Mouse (Mus musculus) midbrain, embryonic 12.5 days (tissue): ENCODE results near the gene Sycn. TPM values are rescaled to one million over a fixed set of nuclear protein-coding genes. Genes with fewer than 3 reads are reported as not detected.
"Not testable (repeated sequence)": the region's sequence is repeated elsewhere in the genome, so short reads cannot be mapped to it uniquely, and the experiment has no call there.

ENCODE experiments used
- ATAC-seq: fragments of 200-750 bp; cut with Nextera tagmentation; 2 replicates; pipeline ENCODE4 v1.8.0; 2017; ENCODE audit warnings: low read depth, moderate TSS enrichment, moderate library complexity; ENCODE audit not compliant: low FRiP score
- H3K27ac ChIP-seq: fragments of 300-500 bp; sonication (generic); replicated peaks from 2 replicates; pipeline ENCODE4 v1.5.1; 2016; ENCODE audit warnings: mild to moderate bottlenecking
- H3K27me3 ChIP-seq: fragments of 300-500 bp; sonication (generic); 2 replicates; pipeline ENCODE4 v1.6.1; 2016; ENCODE audit warnings: mild to moderate bottlenecking
- H3K36me3 ChIP-seq: fragments of 300-500 bp; sonication (generic); 2 replicates; pipeline ENCODE4 v1.6.1; 2016
- H3K4me1 ChIP-seq: fragments of 300-500 bp; sonication (generic); 2 replicates; pipeline ENCODE4 v1.6.1; 2016
- H3K4me2 ChIP-seq: fragments of 300-500 bp; sonication (generic); replicated peaks from 2 replicates; pipeline ENCODE4 v1.6.1; 2016; ENCODE audit warnings: mild to moderate bottlenecking, moderate library complexity
- H3K4me3 ChIP-seq: fragments of 300-500 bp; sonication (generic); 2 replicates; pipeline ENCODE4 v1.5.1; 2016; ENCODE audit warnings: mild to moderate bottlenecking
- H3K9ac ChIP-seq: fragments of 300-500 bp; sonication (generic); replicated peaks from 2 replicates; pipeline ENCODE4 v1.6.1; 2016; ENCODE audit warnings: mild to moderate bottlenecking, moderate library complexity
- H3K9me3 ChIP-seq: fragments of 300-500 bp; sonication (generic); 2 replicates; pipeline ENCODE4 v1.6.1; 2016; ENCODE audit warnings: mild to moderate bottlenecking
- WGBS: fragments of 180-500 bp; shearing (Covaris S2); methylation state at CpG from one replicate; pipeline ENCODE4 v1.1.7; 2016; 5-methylcytosine and 5-hydroxymethylcytosine counted together
- polyA plus RNA-seq: library from polyadenylated mRNA; unstranded; fragments of >200 nt; fragmentation: Nextera tagmentation; extraction: Ambion mirVana; gene quantifications from 2 replicates; pipeline ENCODE4 v1.2.1, GENCODE M21; 2016

Sycn gene
- polyA plus RNA-seq: not detected in 2 replicates

DNA sequence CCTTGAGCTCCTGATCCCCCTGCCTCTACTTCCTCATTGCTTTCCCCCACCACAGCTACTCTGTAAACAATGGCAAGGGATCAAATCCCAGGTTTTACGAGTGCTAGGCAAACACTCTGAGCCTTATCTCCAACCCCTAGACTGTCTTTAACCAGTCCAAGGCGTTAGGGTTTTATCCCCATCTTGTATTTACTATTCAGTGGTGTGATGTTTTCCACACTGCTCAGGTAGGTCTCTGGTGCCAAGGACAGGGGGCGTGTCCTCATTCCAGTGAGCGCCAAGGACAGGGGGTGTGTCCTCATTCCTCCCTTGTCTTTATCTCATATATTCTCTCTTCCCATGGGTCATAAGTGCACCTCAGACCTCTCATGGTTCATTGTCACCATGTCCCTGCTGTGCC lies at the start of gene Sycn:
Gene Sycn (plus strand): TSS at position 360 of the 400 bp plus-strand sequence.
- no peak within 1 kb of the TSS for H3K4me2 ChIP-seq
- H3K9ac ChIP-seq: no peak within 1 kb of the TSS
- H3K27me3 ChIP-seq: peaks cover 29% of the 10 kb centered on the region
- peaks cover 7% of the 10 kb centered on the region for H3K4me1 ChIP-seq
- WGBS: 80% methylated on average over 4 of the region's 4 CpGs
- H3K9me3 ChIP-seq: no peaks in the 10 kb centered on the region
- no peaks in the 10 kb centered on the region for H3K36me3 ChIP-seq
- no peak within 1 kb of the TSS for H3K4me3 ChIP-seq
- no peak for ATAC-seq
- H3K27ac ChIP-seq: no peak within 1 kb of the TSS

DNA sequence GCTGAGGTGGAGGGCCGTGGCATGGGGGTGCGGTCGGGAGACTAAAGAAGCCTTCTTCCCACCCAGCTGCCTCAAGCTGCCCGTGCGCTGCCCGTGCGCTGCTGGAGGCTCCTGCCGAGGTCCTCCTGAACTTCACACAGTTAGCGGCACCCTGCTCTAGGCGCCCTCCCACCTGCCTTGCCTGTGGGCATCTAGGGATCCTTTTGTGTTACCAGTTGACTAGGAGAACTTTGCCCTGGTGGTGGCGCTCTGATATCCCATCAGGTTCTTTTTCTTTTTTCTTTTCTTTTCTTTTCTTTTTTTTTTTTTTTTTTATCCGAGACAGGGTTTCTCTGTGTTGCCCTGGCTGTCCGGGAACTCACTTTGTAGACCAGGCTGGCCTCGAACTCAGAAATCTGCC lies 49.8 kb upstream of the Sycn start:
- Histone ChIP-seq H3K4me3 (no peak overlapping the region), H3K4me1 (peaks cover 16% of the 10 kb centered on the region), H3K9ac (no peak overlapping the region), H3K36me3 (no peaks in the 10 kb centered on the region), H3K27me3 (peaks cover 57% of the 10 kb centered on the region), H3K9me3 (no peaks in the 10 kb centered on the region), H3K4me2 (no peak overlapping the region), H3K27ac (no peak overlapping the region)
- no peak for ATAC-seq
- WGBS: 35% methylated on average over 14 of the region's 14 CpGs

DNA sequence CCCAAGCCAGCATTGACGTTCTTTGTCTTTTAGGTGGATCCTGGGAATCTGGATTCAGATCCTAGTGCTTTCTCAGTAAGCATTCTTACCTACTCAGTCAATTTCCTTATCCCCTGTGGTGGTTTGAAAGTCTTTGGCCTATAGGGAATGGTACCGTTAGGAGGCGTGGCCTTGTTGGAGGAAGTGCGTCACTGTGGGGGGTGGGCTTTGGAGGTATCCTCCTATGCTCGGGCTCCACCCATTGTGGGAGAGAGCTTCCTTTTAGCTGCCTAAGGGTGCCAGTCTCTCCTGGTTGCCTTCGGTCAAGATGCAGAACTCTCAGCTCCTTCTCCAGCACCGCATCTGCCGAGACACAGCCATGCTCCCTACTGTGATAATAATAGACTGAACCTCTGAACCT lies 48.4 kb upstream of the Sycn start:
- no peak overlapping the region for H3K9ac ChIP-seq
- no peaks in the 10 kb centered on the region for H3K9me3 ChIP-seq
- H3K4me3 ChIP-seq: no peak overlapping the region
- peaks cover 16% of the 10 kb centered on the region for H3K4me1 ChIP-seq
- H3K27me3 ChIP-seq: peaks cover 55% of the 10 kb centered on the region
- 91% methylated on average over 8 of the region's 8 CpGs for WGBS
- no peaks in the 10 kb centered on the region for H3K36me3 ChIP-seq
- no peak overlapping the region for H3K27ac ChIP-seq
- no peak for ATAC-seq
- H3K4me2 ChIP-seq: no peak overlapping the region

DNA sequence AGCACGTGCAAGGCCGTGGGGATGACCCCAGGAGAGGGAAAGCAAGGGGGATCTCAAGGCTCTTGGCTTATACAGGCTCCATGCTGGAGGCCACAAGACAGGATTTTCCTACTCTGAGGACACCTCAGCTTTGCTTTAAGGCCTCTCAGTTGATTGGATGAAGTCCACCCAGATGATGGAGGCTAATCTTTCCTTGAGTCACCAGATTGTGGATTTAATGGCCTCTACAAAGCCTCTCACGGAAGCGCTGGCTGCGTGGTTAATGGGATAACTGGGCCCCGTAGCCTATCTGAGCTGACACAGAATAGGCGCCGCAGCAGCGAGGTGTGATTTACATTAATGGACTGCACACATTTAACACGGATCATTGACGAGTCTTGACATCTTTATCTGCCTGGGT lies 45.3 kb upstream of the Sycn start:
- 27% methylated on average over 11 of the region's 11 CpGs for WGBS
- Histone ChIP-seq H3K27me3 (peaks cover 37% of the 10 kb centered on the region; the same call in 1 of the 2 replicates), H3K27ac (0 out of 2 replicates have a peak overlapping the region, but pooled peaks have one; percentile 56), H3K9ac (no peak overlapping the region), H3K4me2 (0 out of 2 replicates have a peak overlapping the region, but pooled peaks have one; percentile 11), H3K4me1 (peaks cover 10% of the 10 kb centered on the region), H3K36me3 (no peaks in the 10 kb centered on the region), H3K4me3 (no peak overlapping the region), H3K9me3 (no peaks in the 10 kb centered on the region)
- peak; percentile 77 for ATAC-seq

DNA sequence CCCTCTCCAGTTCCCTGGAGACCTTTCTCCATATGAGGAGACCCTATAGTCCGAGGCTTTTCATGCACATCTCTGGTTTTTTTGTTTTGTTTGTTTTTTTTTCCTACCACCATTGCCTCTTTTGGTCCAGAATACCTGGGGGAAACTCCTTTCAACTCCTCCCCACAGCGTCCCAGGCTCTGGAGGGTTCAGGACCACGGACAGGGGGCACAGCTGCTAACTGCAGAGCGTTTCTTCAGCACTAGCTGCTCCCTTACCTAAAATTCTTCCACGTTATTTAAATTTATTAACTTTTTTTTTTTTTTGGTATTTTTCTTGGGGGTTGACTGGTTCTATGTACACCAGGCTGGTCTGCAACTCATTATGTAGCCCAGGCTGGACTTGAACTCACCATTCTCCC lies 35.1 kb upstream of the Sycn start:
- H3K9ac ChIP-seq: no peak overlapping the region
- H3K4me3 ChIP-seq: no peak overlapping the region
- H3K4me2 ChIP-seq: no peak overlapping the region
- no peaks in the 10 kb centered on the region for H3K4me1 ChIP-seq
- H3K27me3 ChIP-seq: peaks cover 11% of the 10 kb centered on the region; the same call in 1 of the 2 replicates
- no peak overlapping the region for H3K27ac ChIP-seq
- 10% methylated on average over 5 of the region's 5 CpGs for WGBS
- no peaks in the 10 kb centered on the region for H3K36me3 ChIP-seq
- H3K9me3 ChIP-seq: peaks cover 9% of the 10 kb centered on the region; the same call in 1 of the 2 replicates
- no peak for ATAC-seq

DNA sequence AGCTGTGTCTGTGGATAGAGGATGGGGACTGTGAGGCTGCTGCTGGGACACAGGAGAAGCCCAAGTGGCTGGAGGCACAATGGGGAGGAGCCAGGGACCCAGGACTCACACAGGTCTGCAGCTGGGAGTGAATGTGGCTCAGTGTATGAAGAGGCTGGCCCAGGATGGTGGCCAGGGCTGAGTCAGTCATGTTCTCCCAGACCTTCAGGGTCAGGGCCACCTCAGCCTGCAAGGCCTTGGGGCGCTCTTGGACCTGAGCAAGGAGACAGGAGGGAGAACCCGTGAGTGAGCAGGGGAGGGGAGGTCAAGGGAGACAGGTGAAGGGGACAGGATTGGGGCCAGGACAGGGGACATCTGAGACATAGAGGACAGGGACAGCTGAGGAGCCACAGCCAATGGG lies 31.6 kb upstream of the Sycn start:
- peaks cover 11% of the 10 kb centered on the region; the same call in 1 of the 2 replicates for H3K27me3 ChIP-seq
- not testable (repeated sequence) for H3K36me3 ChIP-seq, H3K9ac ChIP-seq, H3K4me3 ChIP-seq, H3K9me3 ChIP-seq, H3K4me1 ChIP-seq, H3K27ac ChIP-seq, ATAC-seq, H3K4me2 ChIP-seq
- WGBS: 64% methylated on average over 2 of the region's 2 CpGs

DNA sequence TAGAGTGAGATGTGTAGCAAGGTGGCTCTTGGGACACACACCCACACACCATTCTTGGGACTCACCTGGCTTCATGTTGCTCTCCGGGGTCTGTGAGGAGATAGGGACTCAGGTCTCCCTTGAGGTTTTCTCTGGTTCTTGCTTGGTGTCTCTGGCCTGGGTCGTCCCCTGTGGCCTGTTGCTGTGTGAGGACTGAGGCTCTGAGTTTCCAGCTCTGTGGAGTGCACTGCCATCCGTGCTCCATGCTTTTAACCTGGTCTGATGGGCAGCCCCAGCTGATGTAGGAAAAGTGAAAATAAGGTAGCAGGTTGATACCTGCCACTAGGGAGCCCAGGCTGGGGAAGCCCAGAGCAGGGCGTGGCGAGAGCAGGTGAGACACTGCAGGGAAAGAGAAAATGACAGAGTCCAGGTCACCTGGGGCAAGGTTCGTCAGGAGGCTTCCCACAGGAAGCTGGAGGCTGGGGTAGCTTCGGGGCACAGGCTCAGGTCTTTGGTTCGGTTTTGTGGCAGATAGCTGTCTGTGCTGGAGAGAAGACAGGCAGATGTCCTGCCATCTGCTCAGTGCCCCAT lies 30.2 kb upstream of the Sycn start, which contains the start of gene Ifnl2:
Gene Ifnl2 (minus strand): TSS at position 51 of the 570 bp plus-strand sequence.
- not testable (repeated sequence) for H3K4me3 ChIP-seq, H3K36me3 ChIP-seq, H3K9ac ChIP-seq, H3K27ac ChIP-seq, H3K9me3 ChIP-seq, H3K27me3 ChIP-seq, H3K4me2 ChIP-seq, H3K4me1 ChIP-seq, ATAC-seq
- 72% methylated on average over 8 of the region's 8 CpGs for WGBS

DNA sequence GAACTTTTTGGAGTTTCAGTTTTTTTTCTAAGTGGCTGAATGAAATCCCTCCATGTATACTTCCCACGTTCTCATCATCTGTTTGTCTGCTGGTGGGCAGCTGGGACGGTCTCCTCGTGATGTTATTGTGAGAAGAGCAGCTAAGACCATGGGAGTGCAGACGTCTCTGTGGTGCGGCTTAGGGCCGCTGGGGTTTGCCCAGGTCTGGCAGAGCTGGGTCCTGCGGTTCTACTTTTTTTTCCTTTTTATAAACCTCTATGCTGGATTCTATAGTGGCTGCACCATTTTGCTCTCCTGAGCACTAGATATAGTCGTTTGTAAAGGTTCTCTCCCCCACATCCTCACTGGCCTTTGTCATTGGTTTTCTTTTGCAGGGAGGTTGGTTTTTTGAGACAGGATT lies 29.2 kb upstream of the Sycn start:
- ATAC-seq: no peak
- Histone ChIP-seq H3K4me2 (no peak overlapping the region), H3K27me3 (peaks cover 4% of the 10 kb centered on the region; the same call in 1 of the 2 replicates), H3K9me3 (no peaks in the 10 kb centered on the region), H3K4me3 (no peak overlapping the region), H3K36me3 (no peaks in the 10 kb centered on the region), H3K27ac (no peak overlapping the region), H3K4me1 (no peaks in the 10 kb centered on the region), H3K9ac (no peak overlapping the region)
- 78% methylated on average over 8 of the region's 8 CpGs for WGBS

DNA sequence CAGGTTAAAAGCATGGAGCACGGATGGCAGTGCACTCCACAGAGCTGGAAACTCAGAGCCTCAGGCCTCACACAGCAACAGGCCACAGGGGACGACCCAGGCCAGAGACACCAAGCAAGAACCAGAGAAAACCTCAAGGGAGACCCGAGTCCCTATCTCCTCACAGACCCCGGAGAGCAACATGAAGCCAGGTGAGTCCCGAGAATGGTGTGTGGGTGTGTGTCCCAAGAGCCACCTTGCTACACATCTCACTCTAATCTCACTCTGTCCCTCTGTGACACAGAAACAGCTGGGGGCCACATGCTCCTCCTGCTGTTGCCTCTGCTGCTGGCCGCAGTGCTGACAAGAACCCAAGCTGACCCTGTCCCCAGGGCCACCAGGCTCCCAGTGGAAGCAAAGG lies 18.1 kb upstream of the Sycn start, which contains the start of gene Ifnl3:
Gene Ifnl3 (plus strand): TSS at position 301 of the 400 bp plus-strand sequence.
- not testable (repeated sequence) for H3K4me1 ChIP-seq, H3K9me3 ChIP-seq, ATAC-seq, H3K36me3 ChIP-seq, H3K4me3 ChIP-seq, H3K4me2 ChIP-seq, H3K9ac ChIP-seq, H3K27ac ChIP-seq, H3K27me3 ChIP-seq
- 75% methylated on average over 5 of the region's 6 CpGs for WGBS

DNA sequence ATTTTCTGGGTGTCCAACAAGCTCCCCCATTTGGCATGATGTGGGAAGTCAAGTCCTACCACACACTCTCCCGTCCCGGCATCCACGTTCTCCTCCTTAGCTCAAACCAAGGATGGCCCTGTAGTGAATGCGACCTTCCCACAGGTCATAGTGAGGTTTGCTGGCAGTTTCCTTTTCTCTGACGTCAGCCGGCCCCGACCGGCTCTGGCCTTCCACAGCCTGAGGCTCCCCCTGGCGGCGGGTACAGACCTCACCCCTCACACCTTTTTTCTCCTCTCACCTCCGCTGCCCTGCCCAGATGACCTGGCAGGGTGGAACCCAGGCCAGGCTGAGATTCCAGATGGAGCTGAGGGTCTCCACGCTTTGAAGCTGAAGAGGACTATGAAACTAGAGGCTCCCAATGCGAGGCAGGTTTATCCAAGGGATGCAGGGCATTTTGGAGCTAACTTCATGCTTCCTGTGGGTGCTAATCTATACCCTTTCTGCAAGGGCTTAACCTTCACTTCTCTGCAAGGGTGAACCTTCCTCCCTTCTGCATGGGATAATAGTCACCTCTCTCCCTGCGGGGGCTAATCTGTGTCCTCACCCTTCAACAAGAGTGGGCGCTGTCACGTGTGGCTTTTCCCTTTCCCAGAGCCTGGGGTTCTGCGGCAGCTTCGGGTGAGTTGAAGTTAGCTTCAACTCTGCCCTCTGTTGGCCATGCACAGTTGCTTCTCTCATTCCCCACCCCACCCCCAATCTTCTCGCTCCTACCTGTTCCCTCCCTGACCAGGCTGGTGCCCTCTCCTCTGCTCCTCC lies 12.6 kb upstream of the Sycn start:
- H3K9ac ChIP-seq: no peak overlapping the region
- H3K9me3 ChIP-seq: no peaks in the 10 kb centered on the region
- peak; percentile 54; the same call in 1 of the 2 replicates for ATAC-seq
- H3K4me3 ChIP-seq: no peak overlapping the region
- H3K4me2 ChIP-seq: no peak overlapping the region
- H3K36me3 ChIP-seq: no peaks in the 10 kb centered on the region
- H3K4me1 ChIP-seq: no peaks in the 10 kb centered on the region; the same call in 1 of the 2 replicates
- H3K27ac ChIP-seq: no peak overlapping the region
- 8% methylated on average over 19 of the region's 19 CpGs for WGBS
- peaks cover 13% of the 10 kb centered on the region; the same call in 1 of the 2 replicates for H3K27me3 ChIP-seq

DNA sequence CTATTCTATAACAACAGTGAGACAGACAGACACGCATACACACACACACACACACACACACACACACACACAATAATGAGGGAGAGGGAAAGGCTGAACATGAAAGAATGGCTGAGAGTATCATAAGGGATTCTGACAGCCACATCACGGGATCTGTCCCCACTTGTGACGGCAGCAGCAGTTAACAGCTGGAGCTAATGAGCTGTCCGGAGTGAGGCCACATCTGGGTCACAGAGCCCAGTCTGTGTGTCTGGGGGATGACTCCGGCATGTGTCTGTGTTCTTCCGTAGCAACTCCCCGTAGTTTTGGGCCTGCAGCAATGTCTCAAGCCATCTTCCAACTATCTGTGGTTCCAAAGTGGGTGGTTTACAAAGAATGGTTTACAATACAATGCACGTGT lies 8.7 kb upstream of the Sycn start:
- H3K36me3 ChIP-seq: no peaks in the 10 kb centered on the region
- no peak overlapping the region for H3K27ac ChIP-seq
- H3K4me1 ChIP-seq: no peaks in the 10 kb centered on the region; the same call in 1 of the 2 replicates
- no peak overlapping the region for H3K4me3 ChIP-seq
- peaks cover 13% of the 10 kb centered on the region; the same call in 1 of the 2 replicates for H3K27me3 ChIP-seq
- WGBS: 77% methylated on average over 8 of the region's 8 CpGs
- no peak overlapping the region for H3K4me2 ChIP-seq
- no peak for ATAC-seq
- H3K9me3 ChIP-seq: no peaks in the 10 kb centered on the region
- no peak overlapping the region for H3K9ac ChIP-seq

DNA sequence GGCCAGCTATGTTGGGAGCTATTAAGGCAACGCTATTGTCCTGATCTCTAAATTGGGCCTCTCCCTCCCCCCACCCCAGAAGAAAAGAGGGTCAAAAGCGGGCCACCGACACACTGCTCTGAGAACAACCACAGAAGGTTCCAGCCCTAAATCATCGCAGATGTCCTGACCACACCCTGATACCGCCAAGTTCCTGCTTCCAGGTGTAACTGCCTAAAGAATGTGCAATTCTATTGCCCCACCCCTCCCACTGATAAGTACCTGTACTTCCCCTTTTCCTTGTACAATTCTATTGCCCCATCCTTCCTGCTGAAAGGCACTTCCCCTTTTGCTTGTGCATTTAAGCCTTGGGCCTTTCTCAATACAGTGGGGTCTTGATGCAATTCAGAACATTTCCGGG lies 1.8 kb upstream of the Sycn start:
- 92% methylated on average over 6 of the region's 6 CpGs for WGBS
- H3K9ac ChIP-seq, H3K4me3 ChIP-seq, H3K9me3 ChIP-seq, H3K36me3 ChIP-seq, H3K4me1 ChIP-seq, ATAC-seq, H3K27ac ChIP-seq, H3K4me2 ChIP-seq: not testable (repeated sequence)
- peaks cover 12% of the 10 kb centered on the region for H3K27me3 ChIP-seq
